Mouse (Mus musculus) megakaryocyte, embryonic 14.5 days (primary cell): Measurements from ENCODE around the gene Btaf1.

ENCODE experiments used
- FLI1 ChIP-seq: IDR thresholded peaks from 2 replicates; pipeline ENCODE4 v1.6.1; 2012; ENCODE audit warnings: low read length, inconsistent platforms, mixed read lengths
- GATA1 ChIP-seq: IDR thresholded peaks from 3 replicates; pipeline ENCODE4 v1.6.1; 2012; ENCODE audit warnings: mixed read lengths, low read length, inconsistent platforms, borderline replicate concordance

DNA sequence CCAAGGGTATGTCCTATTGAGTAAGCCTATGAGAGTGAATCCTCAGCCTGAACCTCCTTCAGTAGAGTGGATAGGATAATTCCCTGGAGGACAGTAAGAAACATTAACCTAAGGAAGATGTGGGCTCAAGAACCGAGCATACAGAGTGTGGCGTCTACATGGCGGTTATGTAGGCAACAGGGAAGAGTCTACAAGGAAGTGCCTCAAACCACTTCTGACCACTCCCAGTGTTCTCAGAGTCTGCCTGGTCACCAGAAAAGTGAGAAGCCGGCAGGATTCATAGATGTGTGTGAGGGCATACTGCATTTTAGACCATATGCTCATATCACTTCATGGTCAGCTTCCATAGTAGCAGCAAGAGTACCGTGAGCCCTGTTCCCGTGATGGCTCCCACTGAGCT, 122.6 kb downstream of the Btaf1 start:
- no peak for TF ChIP-seq GATA1
- TF ChIP-seq FLI1, result no peak
